Comparison of ENCODE assay signal across 29 mouse cellular contexts in the genomic region with DNA sequence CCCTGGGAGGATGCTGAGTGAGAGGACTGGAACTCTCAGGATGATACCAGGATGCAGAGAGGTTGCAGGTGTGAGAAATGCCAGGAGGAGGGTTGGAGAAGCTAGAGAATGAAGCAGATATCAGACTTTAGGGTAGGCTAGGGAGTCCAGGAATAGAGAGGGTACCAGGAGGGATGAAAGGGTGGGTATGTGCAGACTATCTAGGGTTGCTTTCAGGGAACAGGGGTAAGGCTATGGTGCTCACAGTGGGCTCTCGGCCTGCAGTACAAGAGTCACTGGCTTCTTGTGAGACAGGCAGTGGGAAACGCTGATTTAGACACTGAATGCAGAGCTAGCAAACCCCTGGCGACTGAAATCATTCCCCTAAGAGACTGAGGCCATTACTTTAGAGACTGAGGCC. TPM values are rescaled to one million over a fixed set of nuclear protein-coding genes. Genes with fewer than 3 reads are reported as not detected.
DNase-seq lines count a peak whose midpoint lies in the region; ATAC-seq and TF ChIP-seq lines count a peak whose summit lies in the region.
"Had no signal": no experiment of that assay in that cellular context is flagged by ENCODE, and none has a peak within 500 bp of the region (broad histone marks: within the 10 kb centered on the region; RNA-seq: fewer than 3 reads in every experiment).

A gene (minus strand): TSS at position 101 of the 400 bp plus-strand sequence.

- H3K4me1 ChIP-seq in liver, embryonic 12.5 days: peaks cover 35% of the 10 kb centered on the region
- H3K4me1 ChIP-seq in liver, embryonic 11.5 days (replicated peaks; ENCODE audit: control insufficient read depth, insufficient read depth, low read length): no peaks in the 10 kb centered on the region
- peaks cover 21 to 35% of the 10 kb centered on the region in 2 experiments for H3K4me1 ChIP-seq in liver, embryonic 14.5 days (replicated peaks; ENCODE audit: control insufficient read depth in 2 of 2, insufficient read depth in 2 of 2, low read length in 1 of 2)
- no peaks in the 10 kb centered on the region for H3K4me1 ChIP-seq in liver, postnatal 0 days (ENCODE audit: insufficient read depth)
- H3K4me1 ChIP-seq: embryonic facial prominence, embryonic 13.5 days; embryonic facial prominence, embryonic 15.5 days; forebrain, embryonic 12.5 days had no signal

- no peak within 1 kb of the TSS for H3K4me3 ChIP-seq in liver, embryonic 12.5 days
- H3K4me3 ChIP-seq in liver, embryonic 11.5 days (ENCODE audit: low read depth, low read length): no peak within 1 kb of the TSS
- no peak within 1 kb of the TSS for H3K4me3 ChIP-seq in liver, embryonic 14.5 days (ENCODE audit: insufficient read depth in 1 of 2, low read depth in 2 of 2, low read length in 2 of 2)
- no peak within 1 kb of the TSS for H3K4me3 ChIP-seq in liver, postnatal 0 days (ENCODE audit: low read depth, low read length)
- H3K4me3 ChIP-seq: embryonic facial prominence, embryonic 13.5 days; embryonic facial prominence, embryonic 15.5 days; erythroblast, embryonic 14.5 days; forebrain, embryonic 10.5 days; forebrain, embryonic 12.5 days had no signal

- H3K9ac ChIP-seq in liver, embryonic 12.5 days: no peak within 1 kb of the TSS
- H3K9ac ChIP-seq in liver, embryonic 11.5 days (ENCODE audit: low read depth, low read length): no peak within 1 kb of the TSS
- no peak within 1 kb of the TSS for H3K9ac ChIP-seq in liver, embryonic 14.5 days (replicated peaks)
- H3K9ac ChIP-seq in liver, postnatal 0 days (replicated peaks): no peak within 1 kb of the TSS
- H3K9ac ChIP-seq: embryonic facial prominence, embryonic 13.5 days; embryonic facial prominence, embryonic 15.5 days; forebrain, embryonic 12.5 days had no signal

- 70% methylated on average over 3 of the region's 3 CpGs for WGBS in liver, embryonic 12.5 days (ENCODE audit: insufficient replicate concordance)
- WGBS in liver, embryonic 11.5 days: 68% methylated on average over 3 of the region's 3 CpGs
- 52% methylated on average over 3 of the region's 3 CpGs for WGBS in liver, embryonic 14.5 days (ENCODE audit: insufficient replicate concordance)
- WGBS in liver, postnatal 0 days (ENCODE audit: insufficient replicate concordance): 70% methylated on average over 3 of the region's 3 CpGs

- DNase-seq in liver, embryonic 11.5 days (ENCODE audit: low spot score): no peak
- no peak for DNase-seq in liver, embryonic 14.5 days (ENCODE audit: low read depth in 3 of 3, low spot score in 3 of 3)
- no peak for DNase-seq in liver, postnatal 0 days
- DNase-seq in adrenal gland, postnatal 10 days: no peak
- DNase-seq: adrenal gland, adult 8-10 months; adrenal gland, postnatal 25 days; B cell, adult 2 months; cerebellum, adult 11 months; cerebellum, adult 18-20 months; cerebellum, adult 8-10 months; cerebellum, adult 9-11 months; cerebellum, postnatal 14 days; cerebellum, postnatal 36 days; embryo, embryonic 11 days had no signal

- H3K9me3 ChIP-seq in liver, embryonic 12.5 days (replicated peaks): no peaks in the 10 kb centered on the region
- no peaks in the 10 kb centered on the region for H3K9me3 ChIP-seq in liver, embryonic 11.5 days (ENCODE audit: control insufficient read depth, low read length)
- no peaks in the 10 kb centered on the region for H3K9me3 ChIP-seq in liver, embryonic 14.5 days (ENCODE audit: control insufficient read depth, low read length)
- no peaks in the 10 kb centered on the region for H3K9me3 ChIP-seq in liver, postnatal 0 days (ENCODE audit: low read length)
- H3K9me3 ChIP-seq: embryonic facial prominence, embryonic 13.5 days; embryonic facial prominence, embryonic 15.5 days; forebrain, embryonic 10.5 days; forebrain, embryonic 12.5 days; G1E had no signal

- H3K4me2 ChIP-seq in liver, embryonic 12.5 days: peak within 1 kb of the TSS; percentile 21
- no peak within 1 kb of the TSS for H3K4me2 ChIP-seq in liver, embryonic 11.5 days
- peak within 1 kb of the TSS; percentile 51 for H3K4me2 ChIP-seq in liver, embryonic 14.5 days (ENCODE audit: low read depth)
- no peak within 1 kb of the TSS for H3K4me2 ChIP-seq in liver, postnatal 0 days (ENCODE audit: low read depth, low read length)
- H3K4me2 ChIP-seq: embryonic facial prominence, embryonic 13.5 days; embryonic facial prominence, embryonic 15.5 days; forebrain, embryonic 12.5 days had no signal

- H3K27me3 ChIP-seq in liver, embryonic 12.5 days (replicated peaks): 0 out of 2 replicates have a peak, but pooled peaks cover 7% of the 10 kb centered on the region
- H3K27me3 ChIP-seq in liver, embryonic 11.5 days (replicated peaks; ENCODE audit: control insufficient read depth, insufficient read depth, low read length): no peaks in the 10 kb centered on the region; the same call in 1 of the 2 replicates
- H3K27me3 ChIP-seq in liver, embryonic 14.5 days (ENCODE audit: control insufficient read depth, insufficient read depth, low read length): no peaks in the 10 kb centered on the region
- no peaks in the 10 kb centered on the region for H3K27me3 ChIP-seq in liver, postnatal 0 days (ENCODE audit: insufficient read depth, low read length)
- H3K27me3 ChIP-seq: embryonic facial prominence, embryonic 15.5 days; forebrain, embryonic 12.5 days had no signal

- no peak for ATAC-seq in liver, embryonic 12.5 days
- ATAC-seq in liver, embryonic 11.5 days (replicated peaks; ENCODE audit: low FRiP score): no peak
- no peak for ATAC-seq in liver, embryonic 14.5 days (ENCODE audit: insufficient read depth)
- no peak for ATAC-seq in liver, postnatal 0 days
- ATAC-seq: activated CD4-positive, CD25-positive, alpha-beta regulatory T cell, adult 4 months; CD4-positive, CD25-positive, alpha-beta regulatory T cell, adult 4 months; forebrain, embryonic 14.5 days; forebrain, embryonic 16.5 days; Patski had no signal

- no peak for TF ChIP-seq CTCF in liver, embryonic 14.5 days (IDR thresholded peaks at IDR 0.05; ENCODE audit: low read depth)
- no peak for TF ChIP-seq CTCF in liver, postnatal 0 days (IDR thresholded peaks at IDR 0.05; ENCODE audit: low read depth)

- no peak for TF ChIP-seq EP300 in liver, embryonic 14.5 days (IDR thresholded peaks at IDR 0.05; ENCODE audit: low read depth)
- no peak for TF ChIP-seq EP300 in liver, postnatal 0 days (IDR thresholded peaks at IDR 0.05; ENCODE audit: low read depth)

- peak within 1 kb of the TSS; percentile 57; the same call in 1 of the 2 replicates for H3K27ac ChIP-seq in liver, embryonic 12.5 days
- no peak within 1 kb of the TSS for H3K27ac ChIP-seq in liver, embryonic 11.5 days (ENCODE audit: low read depth, low read length)
- no peak within 1 kb of the TSS for H3K27ac ChIP-seq in liver, embryonic 14.5 days
- H3K27ac ChIP-seq in liver, postnatal 0 days (ENCODE audit: low read depth): no peak within 1 kb of the TSS
- H3K27ac ChIP-seq: embryonic facial prominence, embryonic 13.5 days; embryonic facial prominence, embryonic 15.5 days; forebrain, embryonic 10.5 days; forebrain, embryonic 12.5 days had no signal

- no peaks in the 10 kb centered on the region for H3K36me3 ChIP-seq in liver, embryonic 12.5 days
- H3K36me3 ChIP-seq in liver, embryonic 11.5 days (ENCODE audit: control insufficient read depth, insufficient read depth, low read length): no peaks in the 10 kb centered on the region
- H3K36me3 ChIP-seq in liver, embryonic 14.5 days (replicated peaks; ENCODE audit: control insufficient read depth, insufficient read depth, low read depth): no peaks in the 10 kb centered on the region
- H3K36me3 ChIP-seq in liver, postnatal 0 days (replicated peaks; ENCODE audit: insufficient read depth, low read length): no peaks in the 10 kb centered on the region
- H3K36me3 ChIP-seq: embryonic facial prominence, embryonic 13.5 days; embryonic facial prominence, embryonic 15.5 days; forebrain, embryonic 10.5 days; forebrain, embryonic 12.5 days; G1E had no signal

RNA-seq across cellular contexts. Expression of the gene that starts here (rescaled TPM):
- 0.06 and 0.22 TPM in 2 replicates for polyA plus RNA-seq in liver, embryonic 12.5 days (2016; fragmentation: Nextera tagmentation; extraction: Ambion mirVana)
- polyA plus RNA-seq in liver, embryonic 11.5 days (2014; fragmentation: Nextera tagmentation; extraction: Ambion mirVana): 0.10 and 0.18 TPM in 2 replicates
- polyA plus RNA-seq in liver, embryonic 14.5 days (2012; rRNA removed): 0.22 and 0.23 TPM in 2 replicates
- 0.08 and 0.11 TPM in 2 replicates for polyA plus RNA-seq in liver, embryonic 14.5 days (2014; fragmentation: Nextera tagmentation; extraction: Ambion mirVana)
- 0.06 TPM in 1 of 2 replicates, not detected in the other for polyA plus RNA-seq in liver, postnatal 0 days (2015; fragmentation: Nextera tagmentation; extraction: Ambion mirVana)
- under 1 TPM; 0.09 to 0.15 TPM for total RNA-seq in adrenal gland, postnatal 10 days (2021)
- total RNA-seq: CH12.LX; common myeloid progenitor, adult 5-6 weeks had no signal
- polyA plus RNA-seq: activated CD4-positive, CD25-positive, alpha-beta regulatory T cell, adult 4 months; embryonic facial prominence, embryonic 11.5 days; forebrain, embryonic 10.5 days; G1E had no signal

Comparison
In these comparisons a context has a peak if more than half of its experiments do, and no peak if none do; other contexts are left out.
1. H3K4me2 ChIP-seq: peak in liver, embryonic 12.5 days (single experiment) and liver, embryonic 14.5 days (single experiment); none in liver, embryonic 11.5 days (single experiment) and liver, postnatal 0 days (single experiment).